Mouse (Mus musculus) midbrain, embryonic 12.5 days (tissue): ENCODE results near the gene Mycbp2. TPM values are rescaled to one million over a fixed set of nuclear protein-coding genes. Genes with fewer than 3 reads are reported as not detected.

ENCODE experiments used
- ATAC-seq: fragments of 200-750 bp; cut with Nextera tagmentation; 2 replicates; pipeline ENCODE4 v1.8.0; 2017; ENCODE audit warnings: low read depth, moderate TSS enrichment, moderate library complexity; ENCODE audit not compliant: low FRiP score
- H3K27ac ChIP-seq: fragments of 300-500 bp; sonication (generic); replicated peaks from 2 replicates; pipeline ENCODE4 v1.5.1; 2016; ENCODE audit warnings: mild to moderate bottlenecking
- H3K27me3 ChIP-seq: fragments of 300-500 bp; sonication (generic); 2 replicates; pipeline ENCODE4 v1.6.1; 2016; ENCODE audit warnings: mild to moderate bottlenecking
- H3K36me3 ChIP-seq: fragments of 300-500 bp; sonication (generic); 2 replicates; pipeline ENCODE4 v1.6.1; 2016
- H3K4me1 ChIP-seq: fragments of 300-500 bp; sonication (generic); 2 replicates; pipeline ENCODE4 v1.6.1; 2016
- H3K4me2 ChIP-seq: fragments of 300-500 bp; sonication (generic); replicated peaks from 2 replicates; pipeline ENCODE4 v1.6.1; 2016; ENCODE audit warnings: mild to moderate bottlenecking, moderate library complexity
- H3K4me3 ChIP-seq: fragments of 300-500 bp; sonication (generic); 2 replicates; pipeline ENCODE4 v1.5.1; 2016; ENCODE audit warnings: mild to moderate bottlenecking
- H3K9ac ChIP-seq: fragments of 300-500 bp; sonication (generic); replicated peaks from 2 replicates; pipeline ENCODE4 v1.6.1; 2016; ENCODE audit warnings: mild to moderate bottlenecking, moderate library complexity
- H3K9me3 ChIP-seq: fragments of 300-500 bp; sonication (generic); 2 replicates; pipeline ENCODE4 v1.6.1; 2016; ENCODE audit warnings: mild to moderate bottlenecking
- WGBS: fragments of 180-500 bp; shearing (Covaris S2); methylation state at CpG from one replicate; pipeline ENCODE4 v1.1.7; 2016; 5-methylcytosine and 5-hydroxymethylcytosine counted together
- polyA plus RNA-seq: library from polyadenylated mRNA; unstranded; fragments of >200 nt; fragmentation: Nextera tagmentation; extraction: Ambion mirVana; gene quantifications from 2 replicates; pipeline ENCODE4 v1.2.1, GENCODE M21; 2016

The Mycbp2 gene
- polyA plus RNA-seq, 1 experiment from 2014 or later, result 34.4 TPM

DNA sequence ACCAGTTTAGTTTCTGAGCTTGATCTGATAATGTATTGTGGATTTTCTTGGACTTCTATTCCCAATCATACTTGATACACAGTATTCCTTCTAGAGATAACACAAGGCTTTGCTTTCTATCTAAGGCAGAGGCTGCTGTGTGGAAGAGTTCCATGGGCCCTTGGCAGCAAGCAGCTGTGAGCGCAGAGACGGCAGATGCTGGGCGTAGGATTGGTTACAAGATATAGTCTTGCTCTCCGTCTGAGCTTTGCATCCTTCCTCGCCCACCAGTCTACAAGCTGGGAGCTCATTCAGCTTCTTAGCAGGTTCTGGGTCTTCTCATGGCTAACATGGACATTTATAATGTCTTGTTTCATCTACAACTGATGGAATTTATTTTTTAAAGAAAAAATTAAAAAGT, 196.5 kb downstream of the Mycbp2 start:
- Histone ChIP-seq H3K9me3 (no peaks in the 10 kb centered on the region), H3K4me1 (no peaks in the 10 kb centered on the region), H3K4me3 (no peak overlapping the region), H3K27me3 (no peaks in the 10 kb centered on the region), H3K9ac (no peak overlapping the region), H3K36me3 (peaks cover 46% of the 10 kb centered on the region), H3K4me2 (no peak overlapping the region), H3K27ac (no peak overlapping the region)
- ATAC-seq, result no peak
- WGBS, result 86% methylated on average over 5 of the region's 5 CpGs

DNA sequence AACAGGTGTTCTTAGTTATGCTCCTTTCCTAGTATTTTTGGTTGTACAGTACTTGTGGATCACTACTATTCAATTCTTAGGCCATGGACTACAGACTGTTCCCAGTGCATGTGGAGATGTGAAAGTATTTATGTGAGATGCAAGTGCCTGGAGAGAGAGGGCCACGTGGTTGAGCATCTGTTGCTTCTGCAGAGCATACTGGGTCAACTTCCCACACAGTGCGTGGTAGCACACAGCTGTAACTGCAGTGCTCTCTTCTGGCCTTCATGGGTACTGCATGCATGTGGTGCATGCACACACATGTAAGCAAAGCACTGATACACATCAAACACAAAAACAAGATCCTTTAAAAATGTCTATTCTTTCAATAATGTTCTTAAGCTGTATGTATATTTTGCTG, 214.6 kb downstream of the Mycbp2 start:
- ATAC-seq, result 0 out of 2 replicates have a peak, but pooled peaks have one; percentile 44
- WGBS, result 87% methylated on average over 2 of the region's 2 CpGs
- Histone ChIP-seq H3K4me1 (no peaks in the 10 kb centered on the region), H3K9ac (no peak overlapping the region), H3K4me2 (no peak overlapping the region), H3K27me3 (no peaks in the 10 kb centered on the region), H3K9me3 (no peaks in the 10 kb centered on the region), H3K27ac (no peak overlapping the region), H3K4me3 (no peak overlapping the region), H3K36me3 (peaks cover 58% of the 10 kb centered on the region)

DNA sequence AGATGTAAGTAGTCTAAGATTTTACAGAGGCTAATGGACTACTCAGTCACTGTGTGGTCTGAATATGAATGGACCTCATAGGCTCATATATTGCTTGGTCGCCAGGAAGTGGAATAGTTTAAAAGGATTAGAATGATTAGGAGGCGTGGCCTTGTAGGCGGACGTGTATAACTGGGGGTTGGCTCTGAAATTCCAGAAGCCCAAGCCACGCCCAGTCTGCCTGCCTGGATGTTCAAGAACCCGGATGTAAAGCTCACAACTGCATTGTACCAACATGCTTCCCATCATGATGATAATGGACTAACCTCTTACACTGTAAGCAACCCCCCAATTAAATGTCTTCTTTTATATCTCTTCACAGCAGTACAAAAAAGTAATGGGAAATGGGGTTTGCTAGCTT, 220.9 kb downstream of the Mycbp2 start:
- H3K4me3 ChIP-seq, result no peak overlapping the region
- H3K4me1 ChIP-seq, result no peaks in the 10 kb centered on the region
- peaks cover 71% of the 10 kb centered on the region for H3K36me3 ChIP-seq
- no peak overlapping the region for H3K9ac ChIP-seq
- no peaks in the 10 kb centered on the region for H3K27me3 ChIP-seq
- no peak overlapping the region for H3K27ac ChIP-seq
- no peak for ATAC-seq
- 86% methylated on average over 6 of the region's 6 CpGs for WGBS
- H3K9me3 ChIP-seq, result no peaks in the 10 kb centered on the region
- H3K4me2 ChIP-seq, result no peak overlapping the region

DNA sequence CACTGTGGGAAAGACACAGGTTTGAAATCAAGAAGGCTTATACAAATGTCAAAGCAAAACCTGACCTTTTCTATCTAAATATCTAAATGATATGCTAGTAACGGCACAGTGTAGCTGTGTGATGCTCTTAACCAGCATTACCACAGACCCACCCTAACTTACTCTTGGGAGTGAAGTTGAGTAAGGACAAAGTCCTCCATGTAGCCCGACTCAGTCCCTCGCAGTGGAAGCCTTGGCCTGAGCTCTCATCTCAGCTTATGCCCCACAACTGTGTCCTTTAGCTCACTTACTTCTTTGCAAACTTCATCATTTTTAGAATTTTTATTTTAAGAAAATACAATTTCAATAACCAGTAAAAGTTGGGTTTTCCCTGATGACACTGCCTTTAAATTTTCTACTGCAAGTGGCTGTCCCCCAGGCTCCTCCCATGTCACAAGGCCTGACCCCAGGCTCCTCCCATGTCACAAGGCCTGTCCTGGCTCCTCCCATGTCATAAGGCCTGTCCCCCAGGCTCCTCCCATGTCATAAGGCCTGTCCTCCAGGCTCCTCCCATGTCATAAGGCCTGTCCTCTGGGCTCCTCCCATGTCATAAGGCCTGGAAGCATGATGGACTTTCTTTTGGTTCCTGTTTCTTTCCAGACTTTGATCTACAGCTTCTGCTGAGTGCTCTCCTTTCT, 231.5 kb downstream of the Mycbp2 start:
- WGBS, result 97% methylated on average over 3 of the region's 3 CpGs
- H3K9ac ChIP-seq, result no peak overlapping the region
- H3K9me3 ChIP-seq, result no peaks in the 10 kb centered on the region
- peaks cover 68% of the 10 kb centered on the region for H3K36me3 ChIP-seq
- H3K4me1 ChIP-seq, result no peaks in the 10 kb centered on the region
- H3K4me2 ChIP-seq, result no peak overlapping the region
- H3K27me3 ChIP-seq, result no peaks in the 10 kb centered on the region
- no peak overlapping the region for H3K27ac ChIP-seq
- ATAC-seq, result no peak
- no peak overlapping the region for H3K4me3 ChIP-seq

DNA sequence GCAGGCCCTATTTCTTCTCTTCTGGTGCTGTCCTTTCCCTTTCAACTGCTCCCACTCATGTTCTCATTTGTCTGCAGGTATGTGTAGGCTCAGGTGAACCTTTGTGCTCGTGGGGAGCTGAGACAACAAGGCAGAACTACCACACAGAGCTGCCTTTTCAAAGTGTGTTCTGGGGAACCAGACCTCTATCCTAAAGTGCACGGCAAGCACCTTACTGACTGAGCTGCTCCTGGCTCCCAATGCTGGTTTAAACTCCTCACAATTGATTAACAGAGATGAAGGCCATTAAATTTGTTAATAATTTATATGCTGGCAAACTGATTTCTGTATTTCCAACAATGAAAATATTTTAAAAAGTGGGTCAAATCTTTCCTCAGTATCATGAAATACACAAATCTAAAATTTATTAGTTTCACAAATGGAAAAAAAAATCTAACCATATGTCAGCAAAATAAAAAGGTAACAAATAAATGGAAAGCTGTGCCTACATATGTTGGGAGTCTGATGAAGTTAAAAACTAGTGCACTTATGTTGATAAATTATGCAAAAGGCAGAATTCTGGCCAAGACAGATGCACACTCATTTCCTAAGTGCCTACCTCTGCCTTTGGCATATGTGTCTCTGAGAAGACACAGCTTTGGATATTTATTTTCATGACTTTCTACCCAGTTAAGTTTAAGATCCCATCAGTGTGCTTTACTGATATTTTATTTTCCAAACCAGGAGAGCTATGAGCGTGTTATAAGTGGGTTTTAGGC, 233.8 kb downstream of the Mycbp2 start:
- Histone ChIP-seq H3K27me3 (no peaks in the 10 kb centered on the region), H3K4me2 (no peak overlapping the region), H3K4me3 (no peak overlapping the region), H3K9ac (no peak overlapping the region), H3K4me1 (no peaks in the 10 kb centered on the region), H3K36me3 (peaks cover 49% of the 10 kb centered on the region), H3K9me3 (no peaks in the 10 kb centered on the region), H3K27ac (no peak overlapping the region)
- 88% methylated on average over 3 of the region's 3 CpGs for WGBS
- no peak for ATAC-seq

DNA sequence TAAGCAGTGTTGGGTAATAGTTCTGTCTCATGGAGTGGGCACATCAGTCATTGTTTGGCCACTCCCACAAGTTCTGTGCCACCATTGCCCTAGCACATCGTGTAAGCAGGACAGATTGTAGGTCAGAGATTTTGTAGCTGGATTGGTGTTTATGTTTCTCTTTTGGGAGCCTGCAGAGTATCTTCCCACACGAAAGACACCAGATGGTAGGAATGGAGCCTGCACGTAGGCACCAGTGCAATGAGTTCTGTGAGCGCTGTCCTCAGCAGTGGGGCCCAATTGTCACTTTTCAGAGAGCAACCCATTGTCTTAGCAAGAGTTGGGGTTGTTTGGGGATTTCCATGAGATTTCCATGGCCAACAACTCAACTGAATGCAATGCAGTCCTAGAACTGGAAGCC, 236.6 kb downstream of the Mycbp2 start:
- H3K9ac ChIP-seq, result no peak overlapping the region
- no peak overlapping the region for H3K4me3 ChIP-seq
- no peak overlapping the region for H3K27ac ChIP-seq
- 92% methylated on average over 4 of the region's 4 CpGs for WGBS
- peaks cover 23% of the 10 kb centered on the region for H3K36me3 ChIP-seq
- H3K4me2 ChIP-seq, result no peak overlapping the region
- H3K27me3 ChIP-seq, result no peaks in the 10 kb centered on the region
- no peaks in the 10 kb centered on the region for H3K9me3 ChIP-seq
- no peak for ATAC-seq
- H3K4me1 ChIP-seq, result no peaks in the 10 kb centered on the region

DNA sequence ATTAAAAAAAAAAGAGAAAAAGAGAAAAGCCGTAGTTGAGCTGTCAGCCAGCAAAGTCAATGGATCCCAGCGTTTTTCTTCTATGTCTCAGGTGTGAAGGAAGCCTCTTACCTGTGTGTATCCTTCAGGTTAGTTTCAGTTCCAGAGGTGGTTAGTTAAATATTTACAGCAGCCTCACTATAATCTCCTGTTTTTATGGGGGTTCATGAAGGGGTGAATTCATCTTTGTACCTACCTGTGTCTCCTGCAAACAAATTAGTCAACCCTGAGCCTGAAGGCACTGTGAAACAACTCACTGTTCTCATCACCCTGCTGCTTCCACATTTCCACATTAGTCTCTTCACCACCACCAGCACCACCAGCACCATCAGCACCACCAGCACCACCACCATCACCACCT, 240.3 kb downstream of the Mycbp2 start:
- no peaks in the 10 kb centered on the region for H3K36me3 ChIP-seq
- no peak overlapping the region for H3K27ac ChIP-seq
- H3K9ac ChIP-seq, result no peak overlapping the region
- H3K4me3 ChIP-seq, result no peak overlapping the region
- 86% methylated on average over 2 of the region's 2 CpGs for WGBS
- H3K4me2 ChIP-seq, result no peak overlapping the region
- no peaks in the 10 kb centered on the region for H3K9me3 ChIP-seq
- no peaks in the 10 kb centered on the region for H3K27me3 ChIP-seq
- peaks cover 3% of the 10 kb centered on the region for H3K4me1 ChIP-seq
- no peak for ATAC-seq

DNA sequence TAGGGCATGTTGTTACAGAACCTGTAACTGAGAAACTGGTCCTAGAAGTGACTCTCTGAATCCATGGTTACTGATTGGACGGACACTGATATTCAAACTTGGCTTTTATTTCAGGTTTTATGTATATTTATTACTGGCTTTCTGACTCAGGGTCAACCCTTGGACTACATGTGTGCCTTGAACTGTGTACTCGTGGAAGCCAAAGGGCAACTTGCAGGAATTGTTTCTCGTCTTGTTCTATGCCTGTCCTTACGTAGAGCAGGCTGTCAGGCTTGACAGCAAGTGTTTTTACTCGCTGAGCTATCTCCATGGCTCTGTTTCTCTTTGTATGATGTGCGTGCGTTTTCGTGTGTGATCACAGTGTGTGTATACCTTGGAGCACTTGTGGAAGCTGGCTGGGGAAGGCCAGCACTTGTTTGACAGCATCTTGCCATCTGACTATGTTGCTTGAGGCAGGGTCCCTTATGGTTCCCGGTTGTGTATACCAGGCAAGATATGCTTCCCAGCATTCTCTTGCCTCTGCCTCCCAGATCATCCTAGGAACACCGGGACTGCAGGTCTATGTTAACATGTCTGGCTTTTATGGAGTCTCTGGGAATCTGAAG, 243.8 kb downstream of the Mycbp2 start:
- Histone ChIP-seq H3K4me2 (no peak overlapping the region), H3K4me3 (no peak overlapping the region), H3K4me1 (peaks cover 6% of the 10 kb centered on the region), H3K36me3 (no peaks in the 10 kb centered on the region), H3K27ac (no peak overlapping the region), H3K9ac (no peak overlapping the region), H3K9me3 (no peaks in the 10 kb centered on the region), H3K27me3 (no peaks in the 10 kb centered on the region)
- ATAC-seq, result no peak
- WGBS, result 79% methylated on average over 10 of the region's 10 CpGs

DNA sequence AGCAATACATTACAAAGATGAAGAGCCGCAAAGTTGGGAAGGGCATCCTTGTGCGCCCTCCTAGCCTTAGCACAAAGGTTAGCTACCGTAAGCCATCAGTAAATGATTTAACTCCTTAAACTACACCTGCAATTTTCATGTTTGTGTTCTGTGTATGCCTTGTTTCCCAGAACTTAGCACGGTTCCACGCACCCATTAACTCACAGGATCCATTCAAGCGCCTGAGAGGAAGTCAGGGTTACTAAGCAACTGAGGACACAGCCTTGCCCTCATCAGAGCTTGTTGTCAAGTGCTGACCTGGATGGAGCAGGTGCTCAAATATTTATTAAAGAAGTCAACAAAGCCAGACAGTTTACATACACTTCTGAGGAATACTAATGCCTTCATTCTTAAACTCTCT, 244.4 kb downstream of the Mycbp2 start:
- H3K9me3 ChIP-seq, result no peaks in the 10 kb centered on the region
- WGBS, result 60% methylated on average over 6 of the region's 6 CpGs
- H3K36me3 ChIP-seq, result no peaks in the 10 kb centered on the region

DNA sequence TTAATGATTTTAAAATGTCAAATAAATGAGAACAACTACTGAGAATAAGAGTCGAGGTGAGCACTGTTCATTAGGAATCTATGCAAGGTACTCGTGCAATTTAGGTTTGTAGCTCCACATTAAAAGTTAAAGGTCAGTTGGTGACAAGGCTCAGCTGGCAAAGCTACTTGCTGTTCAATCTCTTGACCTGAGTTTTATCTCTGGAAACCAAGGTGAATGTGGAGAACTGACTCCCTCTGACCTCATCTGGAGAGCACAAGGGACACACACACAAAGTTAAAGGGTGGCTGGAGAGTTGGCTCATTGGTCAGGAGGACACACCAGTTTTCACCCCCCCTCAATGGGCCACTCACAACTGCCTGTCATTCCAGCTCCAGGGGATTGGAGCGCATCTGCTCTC, 245.4 kb downstream of the Mycbp2 start:
- no peak for ATAC-seq
- 83% methylated on average over 3 of the region's 3 CpGs for WGBS

More for the DNA sequence above, 244.4 kb downstream of the Mycbp2 start:
- Histone ChIP-seq H3K9ac (no peak overlapping the region), H3K4me1 (peaks cover 10% of the 10 kb centered on the region), H3K4me2 (no peak overlapping the region), H3K27me3 (no peaks in the 10 kb centered on the region), H3K27ac (no peak overlapping the region), H3K4me3 (no peak overlapping the region)
- no peak for ATAC-seq

DNA sequence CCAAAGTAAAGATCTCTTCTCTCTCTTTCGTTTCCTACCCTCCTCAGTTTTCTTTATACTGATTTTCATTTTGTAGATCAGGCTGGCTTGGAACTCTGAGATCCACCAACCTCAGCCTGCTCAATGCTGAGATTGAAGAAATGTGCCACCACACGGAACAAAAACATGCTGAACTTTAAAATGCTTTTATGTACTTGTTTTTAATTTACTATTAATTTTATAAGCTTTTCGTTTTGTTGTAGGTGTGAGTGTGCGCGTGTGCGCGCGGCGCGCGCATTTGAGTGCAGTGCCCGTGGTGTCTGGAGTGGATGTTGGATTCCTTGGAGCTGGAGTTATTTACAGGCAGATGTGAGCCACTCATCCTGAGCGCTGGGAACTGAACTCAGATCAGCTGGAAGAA, 246.3 kb downstream of the Mycbp2 start:
- WGBS, result 87% methylated on average over 13 of the region's 13 CpGs
- no peak for ATAC-seq

More for the DNA sequence above, 245.4 kb downstream of the Mycbp2 start:
- no peaks in the 10 kb centered on the region for H3K36me3 ChIP-seq
- H3K27ac ChIP-seq, result no peak overlapping the region
- H3K9me3 ChIP-seq, result no peaks in the 10 kb centered on the region
- no peak overlapping the region for H3K4me3 ChIP-seq
- no peak overlapping the region for H3K9ac ChIP-seq
- H3K27me3 ChIP-seq, result no peaks in the 10 kb centered on the region
- peaks cover 16% of the 10 kb centered on the region for H3K4me1 ChIP-seq
- no peak overlapping the region for H3K4me2 ChIP-seq

DNA sequence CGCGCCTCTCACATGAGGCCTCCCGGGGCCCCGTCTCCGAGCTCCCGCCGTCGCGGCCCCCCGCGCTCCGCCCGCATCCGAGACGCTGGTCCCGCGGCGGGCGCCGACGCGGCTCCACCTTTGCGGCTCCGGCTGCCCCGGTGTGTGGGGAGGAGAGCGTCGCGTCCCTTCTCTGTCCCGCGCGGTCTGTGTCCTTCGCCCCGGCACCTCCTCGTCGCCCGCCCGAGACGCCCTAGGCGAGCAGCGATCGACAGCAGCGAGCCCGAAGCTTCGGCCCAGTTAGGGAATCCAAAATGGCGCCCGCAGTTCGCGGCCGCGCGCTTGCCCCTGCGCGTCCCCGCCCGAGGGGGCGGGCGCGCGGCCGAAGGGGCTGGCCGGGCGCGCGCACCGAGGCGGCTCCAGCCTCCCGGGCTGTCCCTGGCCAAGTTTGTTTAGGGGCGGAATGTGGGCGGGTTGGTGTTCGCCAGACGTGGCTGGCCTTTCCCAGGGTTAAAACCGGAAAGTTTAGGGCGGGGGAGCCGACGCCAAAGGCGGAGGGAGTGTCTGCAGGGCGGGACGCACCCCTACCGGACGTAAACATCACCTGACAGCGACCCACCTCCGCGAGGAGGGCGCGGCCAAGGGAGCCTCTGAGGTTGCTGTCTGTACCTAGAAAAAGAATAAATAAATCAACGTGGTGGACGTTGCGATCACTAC, 247.2 kb downstream of the Mycbp2 start, which contains the start of gene Fbxl3:
Fbxl3 (minus strand) TSS at position 329 of the 696 bp plus-strand sequence.
- H3K27ac ChIP-seq, result peak within 1 kb of the TSS; percentile 99
- H3K4me1 ChIP-seq, result peaks cover 18% of the 10 kb centered on the region
- H3K27me3 ChIP-seq, result no peaks in the 10 kb centered on the region
- ATAC-seq, result peak; percentile 90
- under 1% methylated on average over 82 of the region's 88 CpGs for WGBS
- H3K4me3 ChIP-seq, result peak within 1 kb of the TSS; percentile 92
- peak within 1 kb of the TSS; percentile 65 for H3K4me2 ChIP-seq
- H3K9ac ChIP-seq, result peak within 1 kb of the TSS; percentile 98
- H3K9me3 ChIP-seq, result no peaks in the 10 kb centered on the region
- peaks cover 5% of the 10 kb centered on the region; the same call in 1 of the 2 replicates for H3K36me3 ChIP-seq

More for the DNA sequence above, 246.3 kb downstream of the Mycbp2 start:
- H3K27ac ChIP-seq, result no peak overlapping the region
- H3K9ac ChIP-seq, result no peak overlapping the region
- H3K4me3 ChIP-seq, result no peak overlapping the region
- H3K36me3 ChIP-seq, result peaks cover 2% of the 10 kb centered on the region; the same call in 1 of the 2 replicates
- no peaks in the 10 kb centered on the region for H3K27me3 ChIP-seq
- H3K4me1 ChIP-seq, result peaks cover 18% of the 10 kb centered on the region
- H3K4me2 ChIP-seq, result no peak overlapping the region
- H3K9me3 ChIP-seq, result no peaks in the 10 kb centered on the region
